In genomic region chr13:58287822-58288221, GRCm38 (mm10) we compare ENCODE assay signal across 9 mouse cellular contexts. TPM values are rescaled to one million over a fixed set of nuclear protein-coding genes. Genes with fewer than 3 reads are reported as not detected.
A peak's percentile ranks its signal among the peaks of the same experiment; 100 is the strongest.
DNase-seq lines count a peak whose midpoint lies in the region; ATAC-seq and TF ChIP-seq lines count a peak whose summit lies in the region.
"Had no signal": no experiment of that assay in that cellular context is flagged by ENCODE, and none has a peak within 500 bp of the region (broad histone marks: within the 10 kb centered on the region; RNA-seq: fewer than 3 reads in every experiment).

No protein-coding gene starts in this region.

- H3K27me3 ChIP-seq in embryonic facial prominence, embryonic 10.5 days (replicated peaks; ENCODE audit: low read depth, poor library complexity, severe bottlenecking) = no peaks in the 10 kb centered on the region
- no peaks in the 10 kb centered on the region for H3K27me3 ChIP-seq in liver, postnatal 0 days (ENCODE audit: insufficient read depth, low read length)
- H3K27me3 ChIP-seq: liver, embryonic 15.5 days had no signal

- peaks cover 9% of the 10 kb centered on the region for H3K4me1 ChIP-seq in embryonic facial prominence, embryonic 10.5 days
- no peaks in the 10 kb centered on the region for H3K4me1 ChIP-seq in liver, postnatal 0 days (ENCODE audit: insufficient read depth)
- H3K4me1 ChIP-seq: liver, embryonic 15.5 days had no signal

- H3K4me3 ChIP-seq in embryonic facial prominence, embryonic 10.5 days = no peak overlapping the region
- no peak overlapping the region for H3K4me3 ChIP-seq in liver, postnatal 0 days (ENCODE audit: low read depth, low read length)
- H3K4me3 ChIP-seq: liver, embryonic 15.5 days had no signal

- H3K27ac ChIP-seq in embryonic facial prominence, embryonic 10.5 days (replicated peaks) = no peak overlapping the region
- H3K27ac ChIP-seq in liver, postnatal 0 days (ENCODE audit: low read depth) = no peak overlapping the region
- H3K27ac ChIP-seq: liver, embryonic 15.5 days had no signal

- no peaks in the 10 kb centered on the region for H3K9me3 ChIP-seq in embryonic facial prominence, embryonic 10.5 days
- H3K9me3 ChIP-seq in liver, postnatal 0 days (ENCODE audit: low read length) = no peaks in the 10 kb centered on the region
- H3K9me3 ChIP-seq: liver, embryonic 15.5 days had no signal

- ATAC-seq in liver, postnatal 0 days = peak; percentile 64

- peak; percentile 72 to 73 for DNase-seq in CD8-positive naive resting alpha-beta T cell, adult 2 months (ENCODE audit: low read depth in 2 of 2, low spot score in 2 of 2)
- DNase-seq in adrenal gland, postnatal 25 days = peak; percentile 93
- DNase-seq in embryonic facial prominence, embryonic 10.5 days (ENCODE audit: low spot score) = peak; percentile 88
- DNase-seq in heart, adult 9 months (ENCODE audit: low spot score in 2 of 2) = peak; percentile 37 to 55
- peak; percentile 79 for DNase-seq in kidney, postnatal 14 days
- peak; percentile 88 for DNase-seq in liver, postnatal 0 days
- peak; percentile 92 for DNase-seq in retina, embryonic 14.5 days (ENCODE audit: low spot score)
- DNase-seq in thymus, postnatal 14 days = peak; percentile 78

- no peak overlapping the region for H3K4me2 ChIP-seq in liver, postnatal 0 days (ENCODE audit: low read depth, low read length)
- H3K4me2 ChIP-seq: liver, embryonic 15.5 days had no signal

- TF ChIP-seq EP300 in liver, postnatal 0 days (IDR thresholded peaks at IDR 0.05; ENCODE audit: low read depth) = no peak

- no peak overlapping the region for H3K9ac ChIP-seq in liver, postnatal 0 days (replicated peaks)
- H3K9ac ChIP-seq: liver, embryonic 15.5 days had no signal

- WGBS in embryonic facial prominence, embryonic 10.5 days = 11% methylated on average over 13 of the region's 13 CpGs
- 16% methylated on average over 13 of the region's 13 CpGs for WGBS in liver, postnatal 0 days (ENCODE audit: insufficient replicate concordance)

- TF ChIP-seq CTCF in liver, postnatal 0 days (IDR thresholded peaks at IDR 0.05; ENCODE audit: low read depth) = peak; percentile 98

- H3K36me3 ChIP-seq in embryonic facial prominence, embryonic 10.5 days (replicated peaks) = no peaks in the 10 kb centered on the region
- H3K36me3 ChIP-seq in liver, postnatal 0 days (replicated peaks; ENCODE audit: insufficient read depth, low read length) = no peaks in the 10 kb centered on the region
- H3K36me3 ChIP-seq: liver, embryonic 15.5 days had no signal

RNA-seq across cellular contexts. Expression of gene Gkap1, which starts 12.3 kb away (rescaled TPM):
- total RNA-seq in adrenal gland, postnatal 25 days (2021) = 43.8 and 47.3 TPM in 2 replicates
- 17.5 and 18.4 TPM in 2 replicates for polyA plus RNA-seq in embryonic facial prominence, embryonic 10.5 days (2016; fragmentation: Nextera tagmentation; extraction: Ambion mirVana)
- polyA plus RNA-seq in liver, postnatal 0 days (2015; fragmentation: Nextera tagmentation; extraction: Ambion mirVana) = 10.4 and 14.1 TPM in 2 replicates
